Mouse (Mus musculus) limb, embryonic 12.5 days (tissue): ENCODE results near the gene Whamm. TPM values are rescaled to one million over a fixed set of nuclear protein-coding genes. Genes with fewer than 3 reads are reported as not detected.

Experiments
- ATAC-seq: fragments of 200-750 bp; cut with Nextera tagmentation; 2 replicates; pipeline ENCODE4 v1.8.0; 2017; ENCODE audit warnings: low read depth, moderate TSS enrichment; ENCODE audit not compliant: insufficient number of reproducible peaks, insufficient read depth, low FRiP score, low TSS enrichment
- H3K27ac ChIP-seq: fragments of 300-500 bp; sonication (generic); 2 replicates; pipeline ENCODE4 v1.5.1; 2016; ENCODE audit warnings: mild to moderate bottlenecking, moderate library complexity
- H3K27me3 ChIP-seq: fragments of 300-500 bp; sonication (generic); 2 replicates; pipeline ENCODE4 v1.6.1; 2016; ENCODE audit warnings: mild to moderate bottlenecking, moderate library complexity
- H3K36me3 ChIP-seq: fragments of 300-500 bp; sonication (generic); 2 replicates; pipeline ENCODE4 v1.6.1; 2016; ENCODE audit warnings: mild to moderate bottlenecking, moderate library complexity
- H3K4me1 ChIP-seq: fragments of 300-500 bp; sonication (generic); replicated peaks from 2 replicates; pipeline ENCODE4 v1.6.1; 2016
- H3K4me2 ChIP-seq: fragments of 300-500 bp; sonication (generic); 2 replicates; pipeline ENCODE4 v1.6.1; 2016; ENCODE audit warnings: mild to moderate bottlenecking, moderate library complexity
- H3K4me3 ChIP-seq: fragments of 300-500 bp; sonication (generic); replicated peaks from 2 replicates; pipeline ENCODE4 v1.5.1; 2016; ENCODE audit warnings: mild to moderate bottlenecking
- H3K9ac ChIP-seq: fragments of 300-500 bp; sonication (generic); replicated peaks from 2 replicates; pipeline ENCODE4 v1.6.1; 2016; ENCODE audit warnings: mild to moderate bottlenecking, moderate library complexity
- H3K9me3 ChIP-seq: fragments of 300-500 bp; sonication (generic); 2 replicates; pipeline ENCODE4 v1.6.1; 2016; ENCODE audit warnings: mild to moderate bottlenecking, moderate library complexity
- WGBS: fragments of 180-500 bp; shearing (Covaris S2); methylation state at CpG from one replicate; pipeline ENCODE4 v1.1.7; 2016; 5-methylcytosine and 5-hydroxymethylcytosine counted together
- polyA plus RNA-seq: library from polyadenylated mRNA; unstranded; fragments of >200 nt; fragmentation: Nextera tagmentation; extraction: Ambion mirVana; gene quantifications from 2 replicates; pipeline ENCODE4 v1.2.1, GENCODE M21; 2016

The Whamm gene
- polyA plus RNA-seq = 4.0 and 4.5 TPM in 2 replicates

GRCm38 (mm10) chr7:81571108-81571940 is at the start of gene Whamm:
Gene Whamm, plus strand, starts transcription at chr7:81571266.
- 0 out of 2 replicates have a peak, but pooled peaks cover 7% of the 10 kb centered on the region for H3K36me3 ChIP-seq
- peak within 1 kb of the TSS; percentile 82 for H3K9ac ChIP-seq
- peak within 1 kb of the TSS; percentile 92 for H3K27ac ChIP-seq
- H3K4me3 ChIP-seq = peak within 1 kb of the TSS; percentile 85
- under 1% methylated on average over 96 of the region's 96 CpGs for WGBS
- H3K4me1 ChIP-seq = peaks cover 7% of the 10 kb centered on the region; the same call in 1 of the 2 replicates
- no peaks in the 10 kb centered on the region for H3K9me3 ChIP-seq
- no peaks in the 10 kb centered on the region for H3K27me3 ChIP-seq
- peak; percentile 99 for ATAC-seq
- H3K4me2 ChIP-seq = peak within 1 kb of the TSS; percentile 79

GRCm38 (mm10) chr7:81523008-81523662 is 47.9 kb upstream of the Whamm start:
- Histone ChIP-seq H3K9ac (peak overlapping the region; percentile 76), H3K27ac (peak overlapping the region; percentile 95), H3K4me3 (peak overlapping the region; percentile 68), H3K4me2 (peak overlapping the region; percentile 82), H3K9me3 (no peaks in the 10 kb centered on the region), H3K4me1 (peaks cover 13% of the 10 kb centered on the region), H3K36me3 (peaks cover 28% of the 10 kb centered on the region), H3K27me3 (no peaks in the 10 kb centered on the region)
- ATAC-seq = peak; percentile 97
- under 1% methylated on average over 31 of the region's 31 CpGs for WGBS

- ATAC-seq = no peak
- peaks cover 33% of the 10 kb centered on the region for H3K36me3 ChIP-seq
- no peaks in the 10 kb centered on the region for H3K27me3 ChIP-seq
- H3K27ac ChIP-seq = peak overlapping the region; percentile 95
- H3K9me3 ChIP-seq = no peaks in the 10 kb centered on the region
- H3K4me3 ChIP-seq = peak overlapping the region; percentile 68
- H3K4me1 ChIP-seq = peaks cover 13% of the 10 kb centered on the region
- H3K4me2 ChIP-seq = peak overlapping the region; percentile 82
- WGBS = 9% methylated on average over 13 of the region's 13 CpGs
- peak overlapping the region; percentile 76 for H3K9ac ChIP-seq
Observed at GRCm38 (mm10) chr7:81523663-81524017, 47.4 kb upstream of the Whamm start.

GRCm38 (mm10) chr7:81528918-81529317 is 42.1 kb upstream of the Whamm start:
- 93% methylated on average over 8 of the region's 8 CpGs for WGBS
- H3K9me3 ChIP-seq = no peaks in the 10 kb centered on the region; the same call in 1 of the 2 replicates

GRCm38 (mm10) chr7:81531462-81531861 is 39.6 kb upstream of the Whamm start:
- no peaks in the 10 kb centered on the region for H3K4me1 ChIP-seq
- H3K27ac ChIP-seq = no peak overlapping the region
- peaks cover 90% of the 10 kb centered on the region for H3K36me3 ChIP-seq
- H3K4me2 ChIP-seq = no peak overlapping the region
- H3K4me3 ChIP-seq = no peak overlapping the region
- ATAC-seq = no peak
- H3K9ac ChIP-seq = no peak overlapping the region
- WGBS = 95% methylated on average over 1 of the region's 1 CpGs
- H3K27me3 ChIP-seq = no peaks in the 10 kb centered on the region
- no peaks in the 10 kb centered on the region; the same call in 1 of the 2 replicates for H3K9me3 ChIP-seq

More at GRCm38 (mm10) chr7:81528918-81529317, 42.1 kb upstream of the Whamm start:
- no peaks in the 10 kb centered on the region for H3K27me3 ChIP-seq
- no peak overlapping the region for H3K9ac ChIP-seq
- ATAC-seq = no peak
- H3K4me2 ChIP-seq = no peak overlapping the region
- peaks cover 84% of the 10 kb centered on the region for H3K36me3 ChIP-seq
- peaks cover 11% of the 10 kb centered on the region for H3K4me1 ChIP-seq
- H3K4me3 ChIP-seq = no peak overlapping the region
- no peak overlapping the region for H3K27ac ChIP-seq

- 93% methylated on average over 4 of the region's 4 CpGs for WGBS
Observed at GRCm38 (mm10) chr7:81536478-81536877, 34.6 kb upstream of the Whamm start.

GRCm38 (mm10) chr7:81538070-81538675 is 32.9 kb upstream of the Whamm start:
- no peaks in the 10 kb centered on the region for H3K27me3 ChIP-seq
- no peak overlapping the region for H3K9ac ChIP-seq
- no peak for ATAC-seq
- peaks cover 31% of the 10 kb centered on the region for H3K36me3 ChIP-seq
- 80% methylated on average over 2 of the region's 2 CpGs for whole genome bisulfite sequencing
- no peaks in the 10 kb centered on the region for H3K4me1 ChIP-seq
- no peak overlapping the region for H3K4me3 ChIP-seq
- H3K9me3 ChIP-seq = no peaks in the 10 kb centered on the region; the same call in 1 of the 2 replicates
- no peak overlapping the region for H3K27ac ChIP-seq
- no peak overlapping the region for H3K4me2 ChIP-seq

More at GRCm38 (mm10) chr7:81536478-81536877, 34.6 kb upstream of the Whamm start:
- H3K27me3 ChIP-seq = no peaks in the 10 kb centered on the region
- no peaks in the 10 kb centered on the region for H3K4me1 ChIP-seq
- H3K27ac ChIP-seq = no peak overlapping the region
- H3K4me2 ChIP-seq = no peak overlapping the region
- H3K36me3 ChIP-seq = peaks cover 48% of the 10 kb centered on the region
- ATAC-seq = no peak
- H3K9me3 ChIP-seq = no peaks in the 10 kb centered on the region; the same call in 1 of the 2 replicates
- H3K9ac ChIP-seq = no peak overlapping the region
- H3K4me3 ChIP-seq = no peak overlapping the region

- H3K36me3 ChIP-seq = peaks cover 17% of the 10 kb centered on the region
- H3K4me1 ChIP-seq = no peaks in the 10 kb centered on the region
- H3K4me2 ChIP-seq = no peak overlapping the region
- no peak overlapping the region for H3K27ac ChIP-seq
- H3K9ac ChIP-seq = no peak overlapping the region
- 21% methylated on average over 2 of the region's 2 CpGs for WGBS
- H3K9me3 ChIP-seq = no peaks in the 10 kb centered on the region
- ATAC-seq = no peak
- no peak overlapping the region for H3K4me3 ChIP-seq
- H3K27me3 ChIP-seq = no peaks in the 10 kb centered on the region
Observed at GRCm38 (mm10) chr7:81539565-81539964, 31.5 kb upstream of the Whamm start.

- no peak overlapping the region for H3K9ac ChIP-seq
- H3K4me1 ChIP-seq = no peaks in the 10 kb centered on the region
- no peak for ATAC-seq
- no peaks in the 10 kb centered on the region for H3K27me3 ChIP-seq
- H3K27ac ChIP-seq = no peak overlapping the region
- no peaks in the 10 kb centered on the region for H3K9me3 ChIP-seq
- peaks cover 2% of the 10 kb centered on the region; the same call in 1 of the 2 replicates for H3K36me3 ChIP-seq
- no peak overlapping the region for H3K4me2 ChIP-seq
- WGBS = 56% methylated on average over 1 of the region's 1 CpGs
- no peak overlapping the region for H3K4me3 ChIP-seq
Observed at GRCm38 (mm10) chr7:81540999-81541398, 30.1 kb upstream of the Whamm start.

GRCm38 (mm10) chr7:81541924-81542524 is 29.0 kb upstream of the Whamm start:
- no peak overlapping the region for H3K9ac ChIP-seq
- 92% methylated on average over 7 of the region's 7 CpGs for WGBS
- no peak overlapping the region for H3K4me2 ChIP-seq
- no peaks in the 10 kb centered on the region for H3K9me3 ChIP-seq
- H3K27ac ChIP-seq = no peak overlapping the region
- H3K4me3 ChIP-seq = no peak overlapping the region
- ATAC-seq = no peak
- no peaks in the 10 kb centered on the region for H3K36me3 ChIP-seq
- H3K27me3 ChIP-seq = no peaks in the 10 kb centered on the region
- H3K4me1 ChIP-seq = no peaks in the 10 kb centered on the region

GRCm38 (mm10) chr7:81542934-81543333 is 28.1 kb upstream of the Whamm start:
- Histone ChIP-seq H3K9me3 (no peaks in the 10 kb centered on the region), H3K27ac (no peak overlapping the region), H3K4me1 (no peaks in the 10 kb centered on the region), H3K9ac (no peak overlapping the region), H3K27me3 (no peaks in the 10 kb centered on the region), H3K36me3 (no peaks in the 10 kb centered on the region), H3K4me3 (no peak overlapping the region), H3K4me2 (no peak overlapping the region)
- WGBS = 87% methylated on average over 8 of the region's 8 CpGs
- no peak for ATAC-seq
